Mouse (Mus musculus): ENCODE results near the gene Gm21818.
"Not testable (repeated sequence)": the region's sequence is repeated elsewhere in the genome, so short reads cannot be mapped to it uniquely, and the experiment has no call there.

Gene Gm21818

DNA sequence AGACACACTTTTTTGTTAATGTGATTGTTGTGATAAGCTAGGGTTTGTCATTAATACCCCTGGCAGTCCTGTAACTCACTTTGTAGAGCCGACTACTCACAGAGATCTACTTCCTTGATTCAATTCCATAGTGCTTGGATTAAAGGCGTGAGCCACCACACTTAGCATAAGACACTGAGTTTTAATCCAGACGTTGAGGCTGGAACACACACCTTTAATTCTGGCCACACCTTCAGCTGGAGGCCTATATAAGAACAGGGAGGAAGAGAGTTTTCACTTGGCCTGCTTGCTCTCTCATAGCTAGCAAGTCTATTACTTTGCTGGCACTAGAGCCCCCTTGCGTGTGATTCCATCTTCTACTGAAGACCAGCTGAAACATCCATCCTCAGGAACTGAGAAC is at the start of gene Gm21818:
Gm21818 (plus strand) TSS at position 301 of the 400 bp plus-strand sequence.
- DNase-seq (ENCODE audit: low spot score) = not testable (repeated sequence)

DNA sequence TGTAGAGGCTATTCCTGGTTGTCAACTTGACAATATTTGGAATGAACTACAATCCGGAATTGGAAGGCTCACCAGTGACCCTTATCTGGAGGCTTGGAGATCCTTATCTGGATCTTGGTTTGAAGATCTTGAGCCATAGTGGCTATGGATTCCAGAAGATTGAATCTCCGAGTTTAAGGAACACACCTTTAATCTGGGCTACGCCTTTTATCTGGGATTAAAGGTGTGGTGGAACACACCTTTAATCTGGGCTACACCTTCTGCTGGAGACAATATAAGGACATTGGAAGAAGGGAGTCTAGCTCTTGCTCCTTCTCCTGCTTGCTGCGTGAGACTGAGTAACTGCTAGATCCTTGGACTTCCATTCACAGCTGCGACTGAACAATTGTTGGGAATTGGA is 32.3 kb upstream of the Gm21818 start, which contains the start of gene Gm20767:
Gm20767 (plus strand) TSS at position 301 of the 400 bp plus-strand sequence.
- not testable (repeated sequence) for DNase-seq (ENCODE audit: low spot score)

DNA sequence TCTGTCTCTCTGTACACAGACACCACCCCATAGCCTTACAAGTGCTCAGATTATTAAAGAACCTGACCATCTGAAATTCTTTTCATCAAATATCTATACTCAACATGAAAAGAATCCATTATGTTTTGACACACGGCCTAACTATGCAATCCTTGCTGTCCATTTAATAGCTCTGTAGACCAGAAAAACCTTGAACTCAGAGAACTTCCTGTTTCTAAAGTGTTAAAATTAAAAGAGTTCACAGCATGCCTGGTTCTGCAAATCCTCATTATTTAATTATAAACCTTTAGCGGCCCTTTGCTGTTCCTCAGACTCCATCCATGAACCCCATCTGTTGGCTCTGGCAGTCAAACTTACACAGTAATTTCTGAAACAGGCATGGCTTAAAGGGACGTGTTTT is 29.9 kb upstream of the Gm21818 start:
- DNase-seq (ENCODE audit: low spot score) = not testable (repeated sequence)

DNA sequence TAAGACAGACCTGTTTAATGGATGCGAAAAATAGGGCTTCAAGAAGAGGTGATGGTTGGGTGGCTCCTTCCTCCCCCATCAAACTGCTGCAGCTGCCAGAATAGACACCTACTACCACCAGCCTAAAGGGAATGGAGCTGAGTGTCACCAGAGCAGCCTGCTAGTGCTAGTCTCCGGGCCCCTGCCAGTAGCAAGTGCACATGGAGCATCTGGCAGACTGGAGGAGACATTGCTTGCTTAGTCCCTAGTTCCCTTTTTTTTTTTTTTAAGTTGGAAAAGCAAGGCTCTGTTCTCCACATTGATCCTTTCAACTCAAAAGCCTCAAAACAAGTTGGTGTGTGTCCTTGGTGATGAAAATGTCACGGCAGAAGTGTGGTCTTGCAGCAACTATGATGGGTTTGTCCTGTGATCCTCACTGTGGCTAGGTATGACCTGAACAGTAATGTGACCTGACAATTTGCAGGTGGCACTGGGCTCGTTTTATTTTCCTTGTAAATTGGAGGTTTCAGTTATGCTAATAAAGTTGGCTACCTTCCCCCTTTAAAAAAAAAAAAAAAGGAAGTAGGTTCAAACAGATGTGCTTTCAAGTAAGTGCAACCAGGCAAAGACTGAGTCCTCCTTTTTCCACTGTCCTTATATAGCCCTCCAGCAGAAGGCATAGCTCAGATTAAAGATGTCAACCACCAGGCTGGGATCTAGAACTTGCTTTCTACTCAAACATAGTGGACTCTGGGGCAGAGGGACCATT is 22.4 kb upstream of the Gm21818 start:
- not testable (repeated sequence) for DNase-seq (ENCODE audit: low spot score)

DNA sequence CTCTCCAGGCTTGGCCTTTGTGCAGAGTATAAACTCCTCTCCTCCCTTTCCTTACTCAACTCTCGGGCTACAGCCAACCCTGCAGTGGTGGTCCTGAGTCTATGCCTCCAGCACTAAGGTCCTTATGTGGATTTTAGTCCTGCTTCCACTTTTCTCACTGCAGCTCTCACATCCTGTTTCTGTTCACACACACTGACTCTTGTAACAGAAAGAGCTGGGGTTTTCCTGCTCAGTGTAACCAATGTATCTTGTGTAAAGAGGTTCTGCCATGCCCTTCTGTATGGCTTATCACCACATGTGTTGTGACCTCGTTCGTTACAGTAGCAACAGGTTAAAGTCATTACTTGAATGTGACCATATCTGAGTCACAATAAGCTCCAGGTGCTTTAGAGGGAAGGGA is 21.6 kb upstream of the Gm21818 start:
- DNase-seq (ENCODE audit: low spot score) = not testable (repeated sequence)

DNA sequence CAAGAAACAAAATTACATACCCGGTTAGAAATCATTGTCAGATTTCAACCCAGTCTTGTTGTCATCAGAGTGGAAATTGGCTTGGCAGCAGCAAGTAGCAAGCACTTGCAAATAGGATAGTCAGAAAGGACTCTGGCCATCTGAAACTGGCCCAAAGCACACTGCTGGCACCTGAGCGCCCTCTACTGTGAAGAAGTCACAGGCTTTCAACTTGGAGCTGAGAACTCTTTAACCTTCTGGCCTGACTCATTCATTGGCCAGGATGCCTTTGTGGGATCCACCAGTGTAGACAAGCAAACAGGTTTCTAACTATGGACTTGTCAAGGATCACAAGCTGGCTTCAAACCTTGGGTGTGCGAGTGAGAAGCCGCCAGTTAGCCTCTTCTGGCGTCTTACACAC is 3.9 kb upstream of the Gm21818 start:
- DNase-seq (ENCODE audit: low spot score) = not testable (repeated sequence)

DNA sequence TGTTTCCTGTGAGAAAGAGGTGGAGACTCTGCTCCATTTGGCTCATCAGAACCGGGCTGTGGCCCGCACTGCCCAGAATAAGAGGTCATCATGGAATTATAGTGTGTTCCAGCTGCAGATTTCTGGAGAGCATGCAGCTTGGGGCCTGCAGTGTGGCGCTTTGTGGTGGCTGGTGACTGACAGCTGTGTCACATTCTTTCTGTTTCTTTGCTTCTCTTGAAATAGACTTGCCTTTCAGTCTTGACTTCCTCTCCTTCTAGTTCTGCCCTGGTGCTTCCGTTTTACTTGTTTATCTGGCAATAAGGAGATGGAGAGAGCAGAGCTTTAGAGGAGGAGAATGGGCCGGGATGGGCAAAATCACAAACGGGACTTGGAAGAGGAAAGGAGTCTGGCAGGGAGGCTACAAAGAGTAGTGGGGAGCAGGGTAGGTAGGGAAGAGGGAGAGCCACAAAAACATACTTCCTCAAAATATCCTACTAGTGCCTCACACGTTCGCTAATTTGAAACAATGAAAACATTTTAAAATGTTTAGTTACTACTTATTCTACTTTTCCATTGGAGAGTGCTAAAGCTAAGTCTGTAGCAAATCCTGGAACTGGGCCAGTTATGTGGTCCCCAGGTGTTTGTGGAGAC is 24.1 kb downstream of the Gm21818 start:
- not testable (repeated sequence) for DNase-seq (ENCODE audit: low spot score)

DNA sequence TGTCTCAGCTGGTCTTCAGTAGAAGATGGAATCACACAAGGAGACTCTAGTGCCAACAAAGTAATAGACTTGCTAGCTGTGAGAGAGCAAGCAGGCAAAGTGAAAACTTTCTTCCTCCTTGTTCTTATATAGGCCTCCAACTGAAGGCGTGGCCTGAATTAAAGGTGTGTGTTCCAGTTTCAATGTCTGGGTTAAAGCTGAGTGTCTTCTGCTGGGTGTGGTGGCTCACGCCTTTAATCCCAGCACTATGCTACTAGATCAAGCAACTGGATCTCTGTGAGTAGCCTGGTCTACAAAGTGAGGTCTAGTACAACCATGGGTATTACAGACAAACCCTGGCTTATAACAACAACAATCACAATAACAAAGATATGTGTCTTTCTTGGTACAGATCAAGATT is 43.6 kb downstream of the Gm21818 start, which contains the start of gene Gm21762:
Gm21762 (minus strand) TSS at position 101 of the 400 bp plus-strand sequence.
- not testable (repeated sequence) for DNase-seq (ENCODE audit: low spot score)

DNA sequence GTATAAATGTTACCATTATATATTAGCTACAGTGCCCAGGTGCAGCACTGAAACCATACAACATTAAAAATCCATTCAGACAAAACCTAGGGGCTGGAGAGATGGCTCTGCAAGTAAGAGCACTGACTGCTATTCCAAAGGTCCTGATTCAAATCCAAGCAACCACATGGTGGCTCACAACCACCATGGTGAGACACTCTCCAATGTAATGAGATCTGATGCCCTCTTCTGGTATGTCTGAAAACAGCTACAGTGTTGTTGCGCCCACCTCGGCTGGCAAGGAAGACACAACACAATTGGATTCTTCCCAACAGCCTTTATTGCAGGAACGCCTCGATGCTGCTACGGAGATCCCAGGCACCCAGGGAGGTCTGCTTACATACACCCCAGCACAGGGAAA is 48.7 kb downstream of the Gm21818 start:
- not testable (repeated sequence) for DNase-seq (ENCODE audit: low spot score)

DNA sequence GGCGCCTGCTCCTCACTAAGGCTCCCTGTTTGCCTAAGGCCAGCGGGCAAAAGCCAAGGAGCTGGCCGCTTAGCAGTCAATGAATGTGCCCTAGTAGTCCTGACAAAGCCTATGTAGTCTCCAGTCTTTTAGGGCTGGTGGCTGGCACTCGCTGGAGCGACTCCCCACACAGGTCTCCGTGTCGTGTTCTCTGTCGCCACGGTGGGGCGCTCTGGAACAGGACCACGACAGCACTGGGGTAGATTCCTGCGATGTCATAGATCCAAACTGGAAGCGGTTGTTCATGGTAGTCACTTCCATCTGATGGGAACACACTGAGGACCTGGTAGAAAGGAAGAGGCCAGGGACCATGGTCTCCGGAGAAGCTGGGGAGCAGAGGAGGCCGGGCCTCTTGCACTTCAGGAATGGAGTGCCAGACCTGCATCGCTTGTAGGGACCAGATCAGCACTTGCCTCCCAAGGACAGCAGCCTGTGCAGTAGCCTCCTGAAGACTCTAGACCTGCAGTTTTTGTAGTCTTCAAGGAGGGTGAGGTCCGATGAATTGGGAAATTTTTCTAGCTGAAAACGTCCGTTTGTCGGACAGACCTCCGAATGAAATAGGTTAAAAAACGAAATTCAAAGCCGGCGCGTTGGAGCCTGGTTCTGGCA is 50.9 kb downstream of the Gm21818 start:
- not testable (repeated sequence) for DNase-seq (ENCODE audit: low spot score)

Measured in spleen, adult 12 weeks (tissue).